Mouse (Mus musculus) brain, embryonic 14.5 days (tissue): ENCODE measurements at regions not wholly inside any gene's neighbourhood (a gene's known extent, or its start where the extent isn't known, plus 50 kb on each side); places are given as distances from the start of the nearest gene placed in this dataset.

Experiments
- DNase-seq: peaks from one replicate; pipeline ENCODE4 v3.0.0-alpha.2; 2011; ENCODE audit warnings: low read depth
- CTCF ChIP-seq: fragments of 200-500 bp; IDR thresholded peaks from 2 replicates; pipeline ENCODE4 v1.5.1; 2012; ENCODE audit warnings: inconsistent platforms, mild to moderate bottlenecking, moderate library complexity, borderline replicate concordance; ENCODE audit not compliant: insufficient read depth, insufficient read length; ENCODE audit errors: extremely low read depth
- POLR2A ChIP-seq: fragments of 200-500 bp; IDR thresholded peaks from 2 replicates; pipeline ENCODE4 v1.6.1; 2012; ENCODE audit warnings: mild to moderate bottlenecking, inconsistent platforms, borderline replicate concordance; ENCODE audit not compliant: poor library complexity, insufficient read depth, insufficient read length, severe bottlenecking; ENCODE audit errors: extremely low read depth

- TF ChIP-seq POLR2A (no peak), CTCF (no peak)
- no peak for DNase-seq
Observed at GRCm38 (mm10) chr12:112235841-112236240, 89.8 kb downstream of the Kif26a start.

- TF ChIP-seq CTCF = no peak
- TF ChIP-seq POLR2A = no peak
- DNase-seq = no peak
Observed at GRCm38 (mm10) chr12:112237061-112237490, 91.1 kb downstream of the Kif26a start.

GRCm38 (mm10) chr12:112238834-112239233 lies 92.8 kb downstream of the Kif26a start:
- TF ChIP-seq POLR2A (no peak), CTCF (no peak)
- peak; percentile 88 for DNase-seq

- peak; percentile 89 for DNase-seq
- TF ChIP-seq POLR2A (no peak), CTCF (peak; percentile 34; the same call in 1 of the 2 replicates)
Observed at GRCm38 (mm10) chr12:112241740-112242171, 95.7 kb downstream of the Kif26a start.

GRCm38 (mm10) chr12:112243231-112243630 lies 97.2 kb downstream of the Kif26a start:
- peak; percentile 60 for DNase-seq
- no peak for TF ChIP-seq CTCF
- TF ChIP-seq POLR2A = no peak

- no peak for DNase-seq
Observed at GRCm38 (mm10) chr12:112250894-112251293, 104.9 kb downstream of the Kif26a start.

GRCm38 (mm10) chr12:112253461-112253860 lies 107.5 kb downstream of the Kif26a start:
- TF ChIP-seq POLR2A (no peak), CTCF (no peak)
- DNase-seq = peak; percentile 80

More at GRCm38 (mm10) chr12:112250894-112251293, 104.9 kb downstream of the Kif26a start:
- TF ChIP-seq CTCF (no peak), POLR2A (no peak)

- DNase-seq = no peak
- TF ChIP-seq POLR2A (no peak), CTCF (no peak)
Observed at GRCm38 (mm10) chr12:112255223-112255622, 109.2 kb downstream of the Kif26a start.

- TF ChIP-seq POLR2A (no peak), CTCF (no peak)
- DNase-seq = no peak
Observed at GRCm38 (mm10) chr12:112257691-112258090, 111.7 kb downstream of the Kif26a start.

- DNase-seq = peak; percentile 93
- TF ChIP-seq CTCF (no peak), POLR2A (no peak)
Observed at GRCm38 (mm10) chr12:112263283-112264056, 117.5 kb downstream of the Kif26a start.

- no peak for TF ChIP-seq POLR2A
- TF ChIP-seq CTCF = no peak
- peak; percentile 68 for DNase-seq
Observed at GRCm38 (mm10) chr12:112264201-112264600, 118.2 kb downstream of the Kif26a start.

GRCm38 (mm10) chr12:112265289-112265969 lies 119.4 kb downstream of the Kif26a start:
- no peak for TF ChIP-seq POLR2A
- TF ChIP-seq CTCF = no peak

GRCm38 (mm10) chr12:112274026-112274425 lies 128.0 kb downstream of the Kif26a start:
- TF ChIP-seq POLR2A (no peak), CTCF (no peak)
- DNase-seq = no peak

More at GRCm38 (mm10) chr12:112265289-112265969, 119.4 kb downstream of the Kif26a start:
- no peak for DNase-seq
